Mouse (Mus musculus): Measurements from ENCODE around the gene Adcy3.

Adcy3 gene

GRCm38 (mm10) chr12:4243805-4244204 lies 110.9 kb downstream of the Adcy3 start:
- DNase-seq (ENCODE audit: low spot score in 2 of 2): no peak

GRCm38 (mm10) chr12:4245742-4246141 lies 112.8 kb downstream of the Adcy3 start:
- DNase-seq (ENCODE audit: low spot score in 2 of 2): no peak

DNA sequence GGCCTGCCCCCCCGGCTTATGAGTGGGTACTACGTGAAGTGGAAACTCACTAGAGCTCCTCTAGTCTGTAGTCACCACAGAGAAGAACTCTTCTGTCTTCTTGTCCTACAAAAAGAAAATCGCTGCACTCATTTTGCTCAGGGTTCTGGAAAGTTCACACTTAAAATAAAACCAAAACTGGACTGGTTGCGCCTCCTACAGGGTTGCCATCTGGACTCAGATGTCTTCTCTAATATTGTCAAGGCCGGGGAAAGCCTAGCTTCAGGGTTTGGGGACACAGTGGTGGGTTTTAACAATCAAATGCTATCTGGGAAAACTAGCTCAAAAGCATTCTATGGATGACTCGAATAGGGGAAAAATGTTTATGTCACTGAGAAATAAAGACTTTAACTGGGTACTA lies 116.9 kb downstream of the Adcy3 start:
- no peak for DNase-seq (ENCODE audit: low spot score in 2 of 2)

DNA sequence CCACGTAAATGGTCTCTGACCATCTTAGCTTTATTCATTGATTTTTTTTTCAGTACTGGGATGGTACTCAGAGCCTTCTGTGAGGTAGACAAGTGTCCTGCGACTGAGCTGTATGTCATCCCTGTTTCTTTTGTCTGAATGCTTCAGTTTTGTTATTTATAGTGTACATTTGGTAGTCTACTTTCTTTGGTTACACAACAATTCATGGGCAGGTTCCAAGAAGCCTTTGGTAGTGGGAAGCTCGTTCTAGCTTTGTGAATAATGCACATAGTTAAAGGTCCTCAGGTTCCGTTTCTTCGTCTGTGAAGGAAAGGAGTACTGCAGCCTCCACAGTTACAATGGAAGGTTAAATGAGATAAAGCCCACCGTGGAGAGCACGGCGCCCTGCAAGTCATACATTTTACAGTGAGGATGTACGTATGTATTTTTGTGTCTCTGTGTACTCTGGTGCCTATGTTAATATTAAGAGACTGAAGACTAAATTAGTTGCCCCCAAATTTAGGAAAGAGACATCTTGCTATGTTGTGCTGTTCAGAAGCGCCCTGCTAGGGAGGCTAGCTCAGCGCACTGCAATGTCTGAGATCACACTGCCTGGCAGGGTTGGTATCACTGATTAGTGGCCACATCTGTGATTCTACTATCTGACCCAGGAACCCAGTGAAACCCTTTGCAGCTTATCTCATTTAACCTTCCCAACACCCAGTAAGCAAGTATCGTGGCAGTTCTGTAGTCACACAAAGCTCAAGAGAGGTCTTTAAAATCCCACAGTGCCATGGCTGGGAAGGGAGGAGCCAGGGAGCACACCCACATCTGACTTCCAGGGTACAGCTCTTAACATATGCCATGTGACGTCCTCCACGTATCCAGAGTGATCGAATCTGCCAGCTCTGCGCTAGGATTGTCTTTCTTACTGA lies 120.1 kb downstream of the Adcy3 start:
- DNase-seq (ENCODE audit: low spot score in 2 of 2): no peak

Measured in natural killer cell, adult 2 months (primary cell).